Mouse (Mus musculus) spleen, postnatal 36 days (tissue): ENCODE results near the gene Zmynd10.
"Not testable (repeated sequence)": the region's sequence is repeated elsewhere in the genome, so short reads cannot be mapped to it uniquely, and the experiment has no call there.

Experiments
- DNase-seq, 2 experiments: peaks; one replicate each; pipeline ENCODE4 v3.0.0; 2022; ENCODE audit warnings: low spot score in 2 of 2, mixed read lengths in 1 of 2

Zmynd10 gene

DNA sequence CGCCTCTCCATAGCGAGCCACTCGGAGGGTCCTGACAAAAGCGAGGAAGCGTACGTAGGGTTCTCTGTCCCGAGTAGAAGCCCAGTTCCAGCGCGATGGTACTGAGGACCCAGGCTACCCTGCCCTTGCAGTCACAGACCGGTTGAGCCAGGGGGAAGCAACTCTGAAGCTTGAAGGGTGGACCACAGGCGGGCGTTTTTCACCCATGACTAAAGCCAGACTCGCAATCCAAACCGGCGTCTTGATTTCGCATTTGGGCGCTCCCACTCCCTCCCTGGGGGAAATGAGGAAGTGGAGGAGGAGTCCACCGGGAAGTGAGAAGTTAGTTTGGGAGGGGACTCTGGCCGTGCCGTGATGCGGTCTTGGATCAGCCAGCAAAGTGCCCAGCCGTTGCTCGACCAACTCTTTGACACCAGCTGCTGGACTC is 7.9 kb downstream of the Zmynd10 start:
- peak; percentile 55 to 65 for DNase-seq

DNA sequence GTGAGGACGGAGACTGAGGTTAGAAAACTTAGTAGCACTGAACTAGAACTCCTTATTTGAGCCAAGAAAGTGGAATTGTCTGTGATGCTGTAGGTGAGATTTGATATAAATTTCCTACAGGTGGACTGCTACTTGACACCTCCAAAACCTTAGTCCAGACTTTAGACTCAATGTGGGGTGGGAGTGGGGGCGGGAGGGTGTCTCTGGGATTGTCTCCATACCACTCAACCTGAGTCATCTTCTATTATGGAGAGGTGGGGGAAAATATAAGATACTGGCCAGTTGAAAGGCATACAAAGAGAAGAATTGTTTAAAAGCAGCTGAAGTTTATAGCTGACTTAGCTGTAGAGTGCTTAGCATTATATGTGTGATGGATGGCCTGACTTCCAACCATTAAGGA is 8.6 kb downstream of the Zmynd10 start:
- no peak for DNase-seq

DNA sequence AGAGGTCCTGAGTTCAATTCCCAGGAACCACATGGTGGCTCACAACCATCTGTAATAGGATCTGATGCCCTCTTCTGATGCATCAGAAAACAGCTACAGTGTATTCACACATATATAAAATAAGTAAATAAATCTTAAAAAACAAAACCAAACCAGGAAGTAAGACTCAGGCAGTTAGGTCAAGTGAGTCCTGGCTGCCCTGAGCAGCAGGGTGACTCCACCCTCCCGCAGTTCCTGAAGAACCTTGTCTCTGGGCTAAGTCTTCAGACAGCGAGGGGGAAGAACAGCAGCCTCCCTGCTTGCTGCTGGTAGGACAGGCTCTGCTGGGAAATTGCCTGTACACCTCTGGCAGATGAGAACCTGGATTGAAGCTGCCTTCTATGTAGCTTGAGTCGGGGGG is 9.2 kb downstream of the Zmynd10 start:
- DNase-seq, result no peak

DNA sequence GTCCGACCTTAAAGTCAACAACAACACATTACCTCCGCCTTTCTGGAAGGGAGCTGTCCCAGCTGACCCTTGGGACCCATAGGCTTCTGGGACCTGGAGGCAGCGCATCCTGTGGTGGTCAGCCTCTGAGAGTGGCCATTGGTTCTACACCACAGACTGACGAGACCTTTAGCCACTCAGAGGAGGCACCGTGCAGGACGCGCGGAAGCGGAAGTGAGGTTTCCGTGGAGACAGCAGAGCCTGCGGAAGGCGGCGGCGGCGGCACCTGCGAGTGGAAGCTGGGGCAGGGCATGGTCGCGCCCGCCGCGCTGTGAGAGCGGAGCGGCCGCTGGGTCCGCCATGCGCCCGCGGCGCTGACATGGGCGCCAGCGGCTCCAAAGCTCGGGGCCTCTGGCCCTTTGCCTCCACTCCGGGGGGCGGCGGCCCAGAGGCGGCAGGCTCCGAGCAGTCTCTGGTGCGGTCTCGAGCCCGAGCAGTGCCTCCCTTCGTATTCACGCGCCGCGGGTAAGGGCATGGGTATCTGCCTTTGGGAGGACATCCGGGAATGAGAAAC is 16.0 kb downstream of the Zmynd10 start, which contains the start of gene Tusc2:
Gene Tusc2, plus strand, starts transcription at position 227 of the 553 bp plus-strand sequence.
- DNase-seq, result peak; percentile 96

DNA sequence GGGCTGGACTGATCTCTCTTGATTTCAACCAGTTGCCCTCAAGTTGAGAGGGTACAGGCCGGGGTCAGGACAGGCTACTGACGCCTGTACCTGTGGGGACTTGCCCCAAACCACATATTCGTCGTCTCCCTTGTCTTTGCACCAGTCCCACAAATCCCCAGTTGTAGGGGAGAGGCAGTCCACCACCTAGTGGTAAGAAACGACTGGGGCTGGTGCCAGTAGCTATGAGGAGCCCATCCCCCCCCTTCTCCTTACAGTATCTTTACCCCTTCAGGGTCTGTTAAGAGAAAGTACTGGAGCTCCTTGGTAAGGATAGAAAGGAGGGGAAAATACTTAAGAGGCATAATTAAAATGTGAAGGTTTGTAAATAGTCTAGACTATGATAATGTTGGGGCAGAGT is 18.5 kb downstream of the Zmynd10 start:
- not testable (repeated sequence) for DNase-seq

DNA sequence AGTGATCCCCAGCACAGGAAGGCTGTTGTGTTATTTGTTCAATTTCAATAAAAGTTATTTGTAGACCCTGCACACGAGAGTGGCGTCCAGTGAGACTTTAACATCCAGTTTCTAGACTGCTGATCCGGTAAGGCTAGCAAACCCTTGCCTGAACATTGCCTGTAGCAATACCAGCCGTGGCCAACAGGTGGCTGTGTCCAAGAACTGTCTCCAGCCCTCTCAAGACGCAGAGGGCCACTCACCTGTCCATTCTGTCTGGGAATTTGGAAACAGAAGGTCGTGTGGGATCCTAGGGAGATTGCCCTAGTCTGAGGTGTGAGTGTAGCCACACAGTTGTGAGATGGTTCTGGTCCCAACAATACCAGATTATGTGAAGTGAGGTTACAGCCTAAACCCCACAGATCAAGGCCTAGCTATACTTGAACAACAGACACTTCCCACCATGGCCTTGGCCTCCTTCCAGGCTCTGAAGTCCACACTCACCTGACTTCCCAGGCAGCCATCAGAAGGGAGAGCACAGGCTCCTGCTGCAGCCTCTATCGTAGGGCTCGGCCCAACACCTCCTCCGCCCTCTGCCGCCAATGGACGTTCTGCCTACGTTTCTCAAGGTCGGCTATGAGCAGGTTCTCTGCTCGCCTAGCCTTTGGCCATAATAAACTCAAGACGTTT is 19.1 kb downstream of the Zmynd10 start:
- DNase-seq, result peak; percentile 71 to 75

DNA sequence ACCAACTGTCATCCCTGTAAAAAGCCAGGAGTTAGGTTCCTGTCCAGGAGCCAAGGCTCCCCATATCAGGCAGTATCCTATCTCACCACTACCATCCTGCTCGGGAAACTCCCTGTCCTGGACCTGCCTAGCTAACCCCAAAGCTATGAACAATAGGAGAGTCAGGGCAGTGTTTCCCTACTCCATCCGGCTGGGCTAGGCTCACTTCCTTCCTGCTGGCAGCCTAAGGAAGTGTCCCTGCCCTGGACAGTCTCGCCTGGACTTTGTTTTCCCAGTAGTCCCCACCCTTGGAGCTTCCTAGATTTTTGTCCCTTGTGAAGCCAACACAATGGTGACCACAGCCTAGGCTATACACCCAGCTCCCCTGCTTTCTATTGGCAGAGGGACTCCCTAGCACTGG is 19.8 kb downstream of the Zmynd10 start:
- DNase-seq, result no peak

DNA sequence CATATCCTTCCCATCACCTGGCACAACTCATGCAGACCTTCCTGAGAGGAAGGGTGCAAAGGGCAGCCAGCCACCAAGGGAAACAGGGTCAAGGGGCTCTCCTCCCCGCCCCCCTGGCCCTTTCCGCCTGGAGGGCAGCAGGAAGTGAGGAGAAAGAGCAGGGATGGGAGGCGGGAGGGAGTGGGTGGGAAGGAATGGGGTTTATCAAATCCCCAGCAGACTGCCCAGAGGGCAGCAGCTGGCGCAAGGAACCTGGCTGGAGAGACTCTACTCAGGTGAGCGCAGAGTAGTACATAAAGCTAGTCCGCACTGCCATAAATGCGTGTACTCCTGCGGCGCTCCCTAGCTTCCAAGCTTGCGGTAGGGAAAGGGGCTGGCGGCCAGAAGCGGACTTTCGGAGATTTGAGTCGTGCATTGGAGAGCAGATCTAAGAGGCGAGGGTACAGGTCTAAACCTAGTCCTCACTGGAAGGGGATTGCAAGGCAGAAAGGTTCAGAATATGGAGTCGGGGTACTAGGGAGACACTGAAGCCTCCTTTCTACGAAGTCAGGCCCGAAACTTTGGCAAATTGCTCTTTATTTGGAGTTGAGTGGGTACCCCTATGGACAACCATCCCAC is 20.7 kb downstream of the Zmynd10 start, which contains the start of gene Hyal2:
Gene Hyal2, plus strand, starts transcription at position 244 of the 618 bp plus-strand sequence.
- no peak for DNase-seq

DNA sequence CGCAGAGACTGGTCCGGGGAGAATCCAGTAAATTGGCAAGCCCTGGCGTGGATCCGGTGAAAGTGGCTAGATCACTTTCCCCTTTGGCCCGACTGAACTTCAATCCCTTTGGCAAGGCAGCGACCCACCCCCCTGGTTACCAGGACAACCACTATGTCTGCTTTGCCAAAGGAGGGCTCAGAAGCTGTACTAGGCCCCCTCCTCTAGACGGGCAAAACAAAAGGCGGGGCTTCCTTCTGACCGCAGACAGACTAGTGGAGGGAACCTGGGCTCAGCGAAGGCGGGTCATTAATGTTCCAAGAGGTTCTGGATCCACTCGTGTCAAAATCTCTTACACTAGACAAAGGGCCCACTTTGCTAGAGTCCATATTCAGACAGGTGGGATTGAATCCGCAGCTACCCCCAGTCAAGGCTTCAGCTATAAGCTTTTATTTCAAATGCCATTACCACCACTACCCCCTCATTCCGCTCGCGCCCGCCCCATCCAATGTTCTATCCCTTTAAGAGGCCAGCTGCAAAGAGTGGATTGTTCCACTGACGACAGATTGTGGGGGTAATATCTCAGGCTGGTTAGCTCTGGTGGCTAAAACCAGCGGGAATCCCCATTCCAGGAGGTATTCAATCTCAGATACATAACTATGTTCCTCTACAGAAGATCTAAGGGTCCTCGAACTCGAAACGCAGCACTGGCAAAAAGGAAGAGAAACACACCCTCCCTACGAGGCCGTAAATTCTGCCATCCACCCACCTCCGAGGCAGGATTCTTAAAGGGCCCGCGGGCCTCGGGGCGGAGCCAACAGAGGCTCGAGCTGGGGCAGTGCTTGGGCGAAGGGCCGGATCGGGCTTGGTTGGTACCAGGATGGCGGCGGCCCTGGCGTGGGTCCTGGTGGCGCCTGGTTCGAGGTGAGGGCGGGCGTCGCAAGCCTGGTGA is 21.5 kb downstream of the Zmynd10 start:
- peak; percentile 84 to 89 for DNase-seq

DNA sequence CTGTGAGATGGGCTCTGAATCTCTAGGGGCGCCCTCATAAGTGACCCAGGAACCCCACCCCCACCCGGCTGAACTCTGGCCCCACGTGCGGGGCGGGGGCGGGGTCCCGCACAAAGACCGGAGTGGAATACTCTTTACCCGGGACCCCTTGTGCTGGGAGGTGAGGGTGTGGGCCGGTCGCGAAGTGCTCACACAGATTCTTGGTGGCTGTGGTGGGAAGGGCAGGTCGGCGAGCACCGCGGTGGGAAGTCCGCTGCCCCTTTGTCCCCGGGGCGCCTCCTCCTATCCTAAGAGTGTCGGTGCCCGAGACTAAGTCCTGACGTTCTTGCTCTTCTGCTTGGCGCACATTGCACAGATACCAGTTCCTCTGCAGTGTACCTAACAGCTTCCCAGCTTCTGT is 22.2 kb downstream of the Zmynd10 start:
- DNase-seq, result no peak

DNA sequence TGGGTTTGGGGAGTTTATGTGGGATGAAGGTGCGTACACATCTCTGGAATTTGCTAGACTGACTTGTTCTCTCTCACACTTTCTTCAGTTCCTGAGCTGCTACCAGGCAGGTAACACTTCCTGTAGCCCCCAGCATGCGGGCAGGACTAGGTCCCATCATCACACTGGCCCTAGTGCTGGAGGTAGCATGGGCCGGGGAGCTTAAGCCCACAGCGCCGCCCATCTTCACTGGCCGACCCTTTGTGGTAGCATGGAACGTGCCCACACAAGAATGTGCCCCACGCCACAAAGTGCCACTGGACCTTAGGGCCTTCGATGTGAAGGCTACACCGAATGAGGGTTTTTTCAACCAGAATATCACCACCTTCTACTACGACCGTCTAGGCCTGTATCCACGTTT is 22.9 kb downstream of the Zmynd10 start:
- no peak for DNase-seq

DNA sequence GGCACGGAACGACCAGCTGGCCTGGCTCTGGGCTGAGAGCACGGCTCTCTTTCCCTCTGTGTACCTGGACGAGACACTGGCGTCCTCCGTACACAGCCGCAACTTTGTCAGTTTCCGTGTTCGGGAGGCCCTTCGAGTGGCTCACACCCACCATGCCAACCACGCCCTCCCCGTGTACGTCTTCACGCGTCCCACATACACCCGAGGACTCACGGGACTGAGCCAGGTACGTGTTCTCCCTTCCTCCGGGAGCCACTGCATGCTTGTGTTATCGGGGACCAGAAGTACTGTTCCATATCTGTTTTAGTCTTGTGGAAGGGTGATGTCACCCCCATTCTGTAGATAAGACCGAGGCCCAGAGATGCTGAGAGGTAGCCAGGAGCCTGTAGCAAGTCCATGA is 23.7 kb downstream of the Zmynd10 start:
- no peak for DNase-seq

DNA sequence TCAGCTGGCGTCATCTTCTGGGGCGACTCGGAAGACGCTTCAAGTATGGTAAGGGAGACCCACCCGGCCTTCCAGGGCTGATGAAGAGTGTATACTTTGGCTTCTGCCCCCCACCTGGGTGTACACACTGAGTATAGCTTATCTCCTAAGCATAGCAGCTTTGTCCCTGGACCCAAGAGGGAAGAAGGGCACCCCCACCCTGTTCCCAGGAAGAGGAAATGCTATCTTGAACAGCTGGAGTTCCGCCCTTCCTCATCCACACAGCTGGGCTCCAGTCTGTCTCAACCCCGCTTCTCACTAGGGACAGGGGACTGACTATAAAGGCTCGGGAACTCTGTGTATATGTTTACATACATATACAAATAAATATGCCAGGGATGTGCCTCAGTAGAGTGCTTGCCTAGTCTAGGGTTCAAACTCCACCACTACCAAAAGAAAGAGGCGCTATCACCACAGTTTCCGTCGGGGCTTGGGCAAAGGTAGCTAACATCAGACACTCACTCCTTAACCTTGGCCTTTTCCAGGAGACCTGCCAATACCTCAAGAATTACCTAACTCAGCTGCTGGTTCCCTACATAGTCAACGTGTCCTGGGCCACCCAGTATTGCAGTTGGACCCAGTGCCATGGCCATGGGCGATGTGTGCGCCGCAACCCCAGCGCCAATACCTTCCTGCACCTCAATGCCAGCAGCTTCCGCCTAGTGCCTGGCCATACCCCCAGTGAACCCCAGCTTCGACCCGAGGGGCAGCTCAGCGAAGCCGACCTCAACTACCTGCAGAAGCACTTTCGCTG is 24.6 kb downstream of the Zmynd10 start:
- DNase-seq, result no peak

DNA sequence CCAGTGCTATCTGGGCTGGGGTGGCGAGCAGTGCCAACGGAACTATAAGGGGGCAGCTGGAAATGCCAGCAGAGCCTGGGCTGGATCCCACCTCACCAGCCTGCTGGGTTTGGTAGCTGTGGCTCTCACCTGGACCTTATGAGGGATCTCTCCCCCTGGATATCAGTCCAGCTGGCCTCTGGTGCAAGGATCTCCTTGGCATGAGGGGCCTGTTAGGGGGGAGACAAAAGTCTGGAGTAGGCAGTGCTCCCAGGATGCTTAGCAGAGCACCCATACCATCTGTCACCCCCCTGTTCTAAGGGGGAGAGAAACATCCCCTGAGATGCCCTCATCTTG is 25.2 kb downstream of the Zmynd10 start:
- no peak for DNase-seq

DNA sequence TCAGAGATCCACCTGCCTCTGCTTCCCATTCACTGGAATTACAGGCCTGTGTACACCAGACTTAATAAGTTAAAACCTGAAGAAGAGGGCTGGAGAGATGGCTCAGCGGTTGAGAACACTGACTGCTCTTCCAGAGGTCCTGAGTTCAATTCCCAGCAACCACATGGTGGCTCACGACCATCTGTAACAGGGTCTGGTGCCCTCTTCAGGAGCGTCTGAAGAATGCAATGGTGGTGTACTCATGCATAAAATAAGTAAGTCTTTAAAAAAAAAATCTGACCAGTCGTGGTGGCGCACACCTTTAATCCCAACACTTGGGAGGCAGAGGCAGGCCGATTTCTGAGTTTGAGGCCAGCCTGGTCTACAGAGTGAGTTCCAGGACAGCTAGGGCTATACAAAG is 26.7 kb downstream of the Zmynd10 start:
- DNase-seq, result not testable (repeated sequence)

DNA sequence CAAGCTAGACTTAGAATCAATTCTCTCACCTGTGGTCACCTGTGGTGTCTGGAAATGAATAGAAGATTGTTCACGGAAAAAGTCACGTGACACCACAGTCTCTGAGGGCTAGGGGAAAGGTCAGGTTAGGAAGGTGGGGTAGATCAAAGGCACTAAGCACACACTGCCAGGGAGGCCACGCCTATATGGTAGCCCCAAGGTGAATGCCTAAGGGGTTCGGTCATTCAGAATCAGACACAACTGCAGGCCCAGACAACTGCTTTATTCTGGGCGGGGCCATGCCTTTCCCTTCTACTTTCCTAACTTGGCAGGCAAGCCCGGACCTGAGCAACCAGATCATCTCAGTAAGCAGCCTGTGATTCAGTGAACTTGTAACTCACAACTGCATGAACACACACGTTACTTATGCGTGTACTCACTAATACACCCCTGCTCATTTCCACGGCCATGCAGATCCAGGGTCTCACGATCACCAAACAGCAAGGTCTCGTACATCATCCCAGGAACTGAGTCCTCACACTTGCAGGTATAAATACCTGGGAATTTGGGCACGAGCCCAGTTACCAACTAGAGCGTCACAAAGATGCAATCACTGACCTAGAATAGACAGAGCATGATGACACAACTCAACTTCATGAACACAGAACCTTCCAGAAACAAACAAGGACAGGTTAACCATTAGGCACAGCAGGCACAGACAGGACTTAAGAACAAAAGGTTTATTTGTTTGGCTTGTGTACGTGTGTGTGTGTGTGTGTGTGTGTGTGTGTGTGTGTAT is 28.7 kb downstream of the Zmynd10 start:
- no peak for DNase-seq

DNA sequence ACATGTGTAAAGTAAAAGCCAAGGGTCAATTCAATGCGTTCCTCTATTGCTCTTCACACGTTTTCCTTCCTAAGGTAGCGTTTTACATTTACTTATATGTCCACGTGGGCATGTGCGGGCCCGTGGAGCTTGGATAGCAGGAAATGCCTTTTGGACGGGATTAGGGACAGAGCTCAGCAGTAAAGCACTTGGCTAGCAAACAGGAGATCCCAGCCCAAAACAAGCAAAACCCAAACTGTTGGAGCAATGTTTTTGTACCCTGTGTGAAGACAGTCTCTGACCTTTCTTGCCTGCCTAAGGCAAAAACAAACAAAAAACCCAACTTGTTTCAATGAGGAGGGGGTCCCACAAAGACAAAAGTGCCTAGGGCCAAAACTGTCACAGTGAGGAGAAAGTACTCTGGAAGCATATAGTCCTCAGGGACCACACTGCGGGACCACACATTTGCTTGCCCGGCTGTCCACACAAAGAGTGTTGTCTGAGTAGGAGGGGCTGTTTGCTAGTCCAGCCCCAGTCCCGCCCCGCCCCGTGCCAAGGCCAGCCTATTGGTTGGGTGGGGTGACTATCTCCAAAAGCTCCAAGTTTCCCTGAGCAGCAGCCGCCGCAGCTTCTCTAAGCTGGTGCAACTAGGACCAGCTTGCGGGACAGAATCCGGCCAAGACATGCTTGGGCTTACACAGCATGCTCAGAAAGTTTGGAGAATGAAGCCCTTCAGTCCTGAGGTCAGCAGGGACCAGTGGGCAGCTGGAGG is 29.4 kb downstream of the Zmynd10 start, which contains the start of gene Hyal1:
Gene Hyal1, plus strand, starts transcription at position 571 of the 751 bp plus-strand sequence.
- peak; percentile 50 to 64 for DNase-seq

DNA sequence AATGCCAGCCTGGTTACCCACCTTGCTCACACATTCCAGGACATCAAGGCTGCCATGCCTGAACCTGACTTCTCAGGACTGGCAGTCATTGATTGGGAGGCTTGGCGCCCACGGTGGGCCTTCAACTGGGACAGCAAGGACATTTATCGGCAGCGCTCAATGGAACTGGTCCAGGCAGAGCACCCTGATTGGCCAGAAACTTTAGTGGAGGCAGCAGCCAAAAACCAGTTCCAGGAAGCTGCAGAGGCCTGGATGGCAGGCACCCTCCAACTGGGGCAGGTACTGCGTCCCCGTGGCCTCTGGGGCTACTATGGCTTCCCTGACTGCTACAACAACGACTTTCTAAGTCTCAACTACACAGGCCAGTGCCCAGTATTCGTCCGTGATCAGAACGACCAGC is 30.8 kb downstream of the Zmynd10 start:
- no peak for DNase-seq

DNA sequence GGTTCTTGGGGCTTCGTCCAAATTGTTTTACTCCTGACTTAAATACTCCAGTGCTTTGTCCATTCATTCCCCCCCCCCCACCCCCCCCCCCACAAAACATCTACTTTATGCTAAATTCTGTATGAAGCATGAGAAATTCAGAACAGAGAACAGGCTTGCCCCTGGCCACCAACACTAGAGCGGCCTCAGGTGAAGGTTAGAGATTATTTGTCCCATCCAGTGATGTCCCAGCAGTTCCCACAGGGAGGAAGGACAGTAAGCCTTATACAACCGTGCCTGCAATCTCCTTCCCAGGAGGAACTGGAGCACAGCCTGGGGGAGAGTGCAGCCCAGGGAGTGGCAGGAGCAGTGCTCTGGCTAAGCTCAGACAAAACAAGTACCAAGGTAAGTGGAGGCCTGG is 31.5 kb downstream of the Zmynd10 start, which contains the start of gene Naa80:
Gene Naa80, plus strand, starts transcription at position 301 of the 400 bp plus-strand sequence.
- DNase-seq, result no peak
